8 mouse cellular contexts compared by ENCODE assay signal in genomic region chr9:108759805-108760204, GRCm38 (mm10).
DNase-seq lines count a peak whose midpoint lies in the region.

No protein-coding gene starts in this region.

- peak; percentile 56 to 76 for DNase-seq in cerebellum, postnatal 14 days
- no peak for DNase-seq in cerebellum, adult 9-10 months
- peak; percentile 32 for DNase-seq in right cerebral cortex, postnatal 14 days
- no peak for DNase-seq in right cerebral cortex, postnatal 36 days (ENCODE audit: low spot score in 2 of 2)
- peak; percentile 50 for DNase-seq in embryo, embryonic 9.5 days (ENCODE audit: extremely low spot score)
- DNase-seq in lung, postnatal 10 days = peak; percentile 65
- peak; percentile 77 for DNase-seq in testis, postnatal 14 days (ENCODE audit: low spot score)
- no peak for DNase-seq in ovary, adult 18-20 months (ENCODE audit: low spot score)

Comparison
In these comparisons a context has a peak if more than half of its experiments do, and no peak if none do; other contexts are left out.
1. DNase-seq: peak in cerebellum, postnatal 14 days (2 of 2), right cerebral cortex, postnatal 14 days (single experiment), embryo, embryonic 9.5 days (single experiment), lung, postnatal 10 days (single experiment) and testis, postnatal 14 days (single experiment); none in cerebellum, adult 9-10 months (single experiment), right cerebral cortex, postnatal 36 days (0 of 2) and ovary, adult 18-20 months (single experiment).